Mouse (Mus musculus) left cerebral cortex, postnatal 14 days (tissue): ENCODE measurements around the gene Zfp646. TPM values are rescaled to one million over a fixed set of nuclear protein-coding genes. Genes with fewer than 3 reads are reported as not detected.
"Not testable (repeated sequence)": the region's sequence is repeated elsewhere in the genome, so short reads cannot be mapped to it uniquely, and the experiment has no call there.

Experiments used
- DNase-seq, 2 experiments: peaks; one replicate each; pipeline ENCODE4 v3.0.0; 2021 to 2022; ENCODE audit warnings: low spot score in 2 of 2, mixed read lengths in 1 of 2
- intact Hi-C: fragments of 180-260 bp; cut with DNase I; formaldehyde crosslinking; loops from one replicate; pipeline ENCODE4 v1.15.1; 2025
- long read RNA-seq, 2 experiments: library from polyadenylated mRNA; stranded (forward); transcript quantifications; one replicate each; pipeline ENCODE4 v2.0.0; 2021
- total RNA-seq, 2 experiments: library from RNA; stranded (reverse); gene quantifications; 2 replicates each; pipeline ENCODE4 v1.2.3; 2021

Zfp646 gene
- 10 to 100 TPM; 25.0 to 25.6 TPM for total RNA-seq
- long read RNA-seq, experiment 1, partial matches to known transcripts = 6 of 6 reads
- long read RNA-seq, experiment 1, other reads (novel, unspliced or antisense) = 0 of 6 reads
- long read RNA-seq, experiment 2, full-length matches to known transcripts = 1 of 6 reads
- long read RNA-seq, experiment 2, partial matches to known transcripts = 5 of 6 reads
- long read RNA-seq, experiment 2, other reads (novel, unspliced or antisense) = 0 of 6 reads

DNA sequence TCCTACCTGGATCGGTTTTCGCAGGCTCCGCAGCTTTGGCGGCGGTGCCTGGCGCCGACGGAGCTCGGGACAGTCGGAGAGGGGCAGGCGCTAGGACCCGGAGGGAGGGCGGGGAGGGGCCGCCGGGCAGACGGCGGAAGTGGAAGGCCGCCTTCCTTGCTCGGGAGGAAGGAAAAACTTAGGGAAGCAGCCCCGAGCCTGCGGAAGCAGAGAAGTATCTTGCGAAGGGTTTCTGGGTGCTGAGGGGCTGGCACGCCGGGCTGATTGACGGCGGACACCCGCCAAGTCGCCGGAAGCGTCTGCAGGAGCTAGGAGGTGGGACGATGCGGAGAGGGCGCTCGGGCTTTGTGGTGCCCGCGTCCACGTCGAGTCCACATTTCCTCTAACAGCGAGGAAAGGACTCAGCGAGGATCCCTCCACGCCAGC lies at the start of gene Zfp646:
Gene Zfp646, plus strand, starts transcription at position 181 of the 426 bp plus-strand sequence.
- DNase-seq = peak; percentile 48 to 71
- intact Hi-C loops = no loop called here

DNA sequence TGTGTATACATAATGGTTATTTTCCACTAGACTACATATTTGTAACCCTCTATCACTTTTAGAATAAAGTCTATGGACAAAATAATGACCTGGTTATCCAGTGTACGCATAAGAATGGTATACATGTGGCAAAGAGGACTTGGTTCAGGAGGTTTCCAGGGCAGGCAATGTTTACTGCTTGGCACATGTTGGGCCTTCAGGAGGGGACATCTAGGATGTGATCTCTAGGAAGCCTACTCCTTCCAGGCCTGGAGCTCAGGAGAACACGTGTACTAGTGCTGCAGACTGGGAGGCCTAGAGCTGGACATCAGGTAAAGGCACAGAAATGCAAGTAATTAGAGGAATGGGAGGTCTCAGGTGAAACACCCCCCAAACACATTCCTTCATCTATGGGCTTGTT lies 40.5 kb upstream of the Zfp646 start:
- no peak for DNase-seq
- intact Hi-C loops = no loop called here

DNA sequence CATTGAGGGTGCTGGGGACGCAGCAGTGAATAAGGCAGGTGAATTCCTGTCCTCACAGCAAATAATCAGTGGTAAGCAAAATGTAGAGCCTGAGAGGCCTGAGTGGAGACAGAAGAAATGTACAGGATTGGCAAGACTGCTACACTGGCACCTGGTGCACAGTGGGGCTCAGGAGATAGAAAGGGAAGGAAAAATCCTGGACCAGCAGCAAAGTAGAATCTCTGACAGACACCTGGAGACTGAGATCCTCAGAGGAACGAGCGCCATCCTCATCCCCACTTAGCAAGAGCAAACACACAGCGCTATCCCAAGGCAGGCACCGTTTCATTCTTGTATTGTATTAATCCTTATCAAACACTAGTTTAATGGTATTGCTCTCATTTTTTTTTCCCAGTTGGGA lies 38.5 kb upstream of the Zfp646 start:
- intact Hi-C loops = no loop called here
- DNase-seq = no peak

- intact Hi-C loops, DNase-seq: not testable (repeated sequence)
Measured at GRCm38 (mm10) chr7:127837878-127838277, 38.1 kb upstream of the Zfp646 start.

- DNase-seq, intact Hi-C loops: not testable (repeated sequence)
Measured at GRCm38 (mm10) chr7:127840031-127840430, 36.0 kb upstream of the Zfp646 start.

GRCm38 (mm10) chr7:127840886-127841285 lies 35.1 kb upstream of the Zfp646 start:
- DNase-seq = peak; percentile 74 to 83
- intact Hi-C loops = no loop called here

DNA sequence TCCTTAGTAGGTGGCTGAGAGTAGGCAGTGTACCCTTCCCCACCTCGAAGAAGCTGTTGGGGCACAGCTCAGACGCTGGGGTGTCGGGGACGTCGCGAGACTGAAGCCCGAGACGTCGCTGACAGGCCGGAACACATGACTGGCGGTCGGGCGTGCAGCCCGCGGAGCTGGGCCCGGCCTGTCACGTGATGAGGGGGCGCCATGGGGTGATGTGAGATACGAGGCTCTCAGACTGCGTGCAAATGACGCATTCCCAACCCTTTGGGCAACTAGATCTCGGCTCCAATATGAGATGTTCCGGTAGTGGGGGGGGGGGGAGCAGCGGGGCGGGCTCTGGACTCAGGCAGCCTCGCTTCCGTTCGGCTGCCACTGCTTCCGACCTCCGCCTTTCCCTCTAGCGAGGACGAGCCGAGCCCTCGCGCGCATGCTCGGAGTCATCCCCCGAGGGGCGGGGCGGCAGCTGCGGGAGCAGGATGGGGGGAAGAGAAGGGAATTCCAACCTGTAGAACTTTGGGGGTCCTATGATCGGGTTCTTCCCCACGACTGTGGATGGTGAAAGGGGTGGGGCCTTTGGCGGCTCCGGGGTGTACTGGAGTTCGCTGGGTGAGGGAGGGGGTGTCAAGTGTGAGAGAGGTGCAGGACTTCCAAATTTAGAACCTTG lies 34.6 kb upstream of the Zfp646 start:
- intact Hi-C loops = no loop called here
- peak; percentile 94 to 99 for DNase-seq

GRCm38 (mm10) chr7:127842001-127842718 lies 33.9 kb upstream of the Zfp646 start:
- intact Hi-C loops = no loop called here
- peak; percentile 77 for DNase-seq

- intact Hi-C loops = no loop called here
- no peak for DNase-seq
Measured at GRCm38 (mm10) chr7:127849973-127850875, 25.8 kb upstream of the Zfp646 start.

GRCm38 (mm10) chr7:127850906-127851305 lies 25.1 kb upstream of the Zfp646 start:
- DNase-seq = no peak
- intact Hi-C loops = no loop called here

DNA sequence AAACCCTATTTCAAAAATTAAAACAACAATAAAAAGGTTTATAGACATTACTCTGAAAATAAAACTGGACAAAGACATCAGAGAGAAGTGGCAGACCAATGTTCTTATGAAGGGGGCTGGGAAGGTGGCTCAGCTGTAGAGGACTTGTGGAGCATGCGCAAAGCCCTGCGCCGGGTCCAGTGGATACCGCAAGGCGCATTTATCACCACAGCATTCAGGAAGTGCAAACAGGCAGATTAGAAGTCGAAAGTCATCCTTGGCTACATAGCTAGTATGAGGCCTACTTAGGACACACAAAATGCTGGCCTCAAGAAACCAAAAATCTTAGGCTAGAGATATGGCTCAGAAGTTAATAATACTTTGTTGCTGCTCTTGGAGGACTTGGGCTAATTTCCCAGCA lies 17.8 kb upstream of the Zfp646 start:
- no peak for DNase-seq
- intact Hi-C loops = no loop called here

GRCm38 (mm10) chr7:127866434-127866833 lies 9.6 kb upstream of the Zfp646 start:
- intact Hi-C loops = no loop called here
- no peak for DNase-seq

- intact Hi-C loops = no loop called here
- DNase-seq = no peak
Measured at GRCm38 (mm10) chr7:127867641-127868040, 8.4 kb upstream of the Zfp646 start.

GRCm38 (mm10) chr7:127869149-127869810 lies 6.7 kb upstream of the Zfp646 start:
- intact Hi-C loops = no loop called here
- peak; percentile 30 to 64 for DNase-seq

DNA sequence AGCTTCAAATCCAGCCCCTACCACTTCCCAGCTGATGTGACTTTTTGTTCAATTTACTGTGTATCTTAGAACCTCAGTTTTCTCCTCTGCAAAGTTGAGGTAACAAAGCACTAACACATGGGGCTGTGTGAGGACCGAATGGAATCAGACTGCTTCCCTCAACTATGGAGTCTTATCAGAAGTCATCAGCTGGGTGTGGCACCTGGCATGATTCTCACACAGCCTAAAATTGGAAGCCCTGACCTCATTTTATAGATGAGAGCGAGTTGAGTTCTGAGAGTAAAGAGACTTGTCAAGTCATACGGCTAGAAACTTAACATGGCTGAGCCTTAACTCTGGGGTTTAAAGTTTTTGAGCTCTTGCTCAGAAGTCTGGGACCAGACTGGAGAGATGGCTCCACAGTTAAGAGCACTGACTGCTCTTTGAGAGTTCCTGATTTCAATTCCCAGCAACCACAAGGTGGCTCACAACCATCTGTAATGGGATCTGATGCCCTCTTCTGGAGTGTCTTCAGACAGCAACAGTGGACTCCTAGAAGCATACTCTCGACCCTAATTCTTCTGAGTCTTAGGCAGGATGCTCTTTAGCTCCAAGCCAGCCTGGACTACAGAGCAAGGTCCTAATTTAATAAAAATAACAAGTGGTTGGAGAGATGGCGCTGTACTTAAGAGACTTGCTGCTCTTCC lies 5.7 kb upstream of the Zfp646 start:
- no peak for DNase-seq
- intact Hi-C loops = no loop called here

DNA sequence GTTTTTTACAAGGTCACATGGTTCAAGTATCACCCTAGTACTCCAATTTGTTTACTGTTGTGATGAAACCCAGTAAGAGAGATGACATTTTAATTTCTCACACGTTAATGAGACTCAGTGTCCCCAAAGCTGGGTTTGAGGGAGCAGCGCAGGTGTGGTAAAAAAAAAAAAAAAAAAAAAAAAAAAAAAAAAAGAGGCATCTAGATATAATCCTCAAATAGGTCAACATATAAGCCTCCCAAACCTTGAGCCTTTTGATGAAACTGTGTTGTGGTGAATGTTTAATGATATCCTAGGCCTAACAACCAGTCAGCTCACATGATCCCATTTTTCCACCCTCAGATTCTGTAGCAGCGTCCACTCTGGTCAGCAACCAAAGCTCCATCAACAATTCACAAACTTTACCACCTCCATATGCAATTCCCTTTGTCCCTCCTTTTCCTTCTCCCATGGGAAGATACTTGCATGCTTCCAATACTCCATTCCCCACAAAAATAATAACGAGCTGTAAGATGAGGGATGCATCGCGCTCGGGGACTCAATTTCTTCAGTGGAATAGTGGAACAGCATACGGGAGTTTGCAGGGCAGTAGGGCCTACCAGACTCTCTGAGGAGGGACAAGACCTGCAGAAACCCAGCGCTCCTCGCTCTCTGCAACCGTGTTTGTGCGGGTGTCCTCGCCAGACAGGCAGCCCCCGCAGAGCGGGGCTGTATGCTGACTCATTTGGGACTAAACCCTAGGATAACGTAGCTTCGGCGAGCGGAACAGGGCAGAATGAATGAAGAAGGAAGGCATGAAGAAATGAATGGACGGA lies 1.0 kb upstream of the Zfp646 start:
- DNase-seq = no peak
- intact Hi-C loops = no loop called here

- peak; percentile 93 to 94 for DNase-seq
- intact Hi-C loops = no loop called here
Measured at GRCm38 (mm10) chr7:127875627-127876001, 407 bp upstream of the Zfp646 start.
